Mouse (Mus musculus) midbrain, embryonic 14.5 days (tissue): Measurements from ENCODE around the gene Tspan9. TPM values are rescaled to one million over a fixed set of nuclear protein-coding genes. Genes with fewer than 3 reads are reported as not detected.

ENCODE experiments used
- ATAC-seq: fragments of 200-750 bp; cut with Nextera tagmentation; 2 replicates; pipeline ENCODE4 v1.8.0; 2017; ENCODE audit warnings: moderate number of reproducible peaks, moderate library complexity; ENCODE audit not compliant: low FRiP score, low TSS enrichment
- DNase-seq: peaks from one replicate; pipeline ENCODE4 v3.0.0-alpha.2; 2015
- H3K27ac ChIP-seq: fragments of 300-500 bp; sonication (generic); replicated peaks from 2 replicates; pipeline ENCODE4 v1.5.1; 2014; ENCODE audit warnings: mild to moderate bottlenecking, low read depth, low read length, moderate library complexity
- H3K27me3 ChIP-seq: fragments of 300-500 bp; sonication (generic); 2 replicates; pipeline ENCODE4 v1.6.1; 2014; ENCODE audit warnings: low read length, control low read depth, mixed read lengths; ENCODE audit not compliant: control insufficient read depth, insufficient read depth
- H3K36me3 ChIP-seq: fragments of 300-500 bp; sonication (generic); 2 replicates; pipeline ENCODE4 v1.6.1; 2014; ENCODE audit warnings: low read length, control low read depth; ENCODE audit not compliant: control insufficient read depth, insufficient read depth
- H3K4me1 ChIP-seq: fragments of 300-500 bp; sonication (generic); 2 replicates; pipeline ENCODE4 v1.6.1; 2014; ENCODE audit warnings: mild to moderate bottlenecking, antibody characterized with exemption, low read length, control low read depth; ENCODE audit not compliant: control insufficient read depth, insufficient read depth
- H3K4me2 ChIP-seq: fragments of 300-500 bp; sonication (generic); 2 replicates; pipeline ENCODE4 v1.6.1; 2014; ENCODE audit warnings: mild to moderate bottlenecking, low read length, moderate library complexity
- H3K4me3 ChIP-seq: fragments of 300-500 bp; sonication (generic); replicated peaks from 2 replicates; pipeline ENCODE4 v1.5.1; 2014; ENCODE audit warnings: low read depth, low read length
- H3K9ac ChIP-seq: fragments of 300-500 bp; sonication (generic); replicated peaks from 2 replicates; pipeline ENCODE4 v1.6.1; 2014; ENCODE audit warnings: mild to moderate bottlenecking, low read length, moderate library complexity
- H3K9me3 ChIP-seq: fragments of 300-500 bp; sonication (generic); 2 replicates; pipeline ENCODE4 v1.6.1; 2016; ENCODE audit warnings: low read length, control low read depth, mixed read lengths; ENCODE audit not compliant: control insufficient read depth
- WGBS: fragments of 180-500 bp; shearing (Covaris S2); extraction: QIAGEN DNeasy Blood & Tissue Kit; methylation state at CpG from one replicate; pipeline ENCODE4 v1.1.7; 2014; 5-methylcytosine and 5-hydroxymethylcytosine counted together
- polyA plus RNA-seq: library from polyadenylated mRNA; unstranded; fragments of >200 nt; fragmentation: Nextera tagmentation; extraction: Ambion mirVana; gene quantifications from 2 replicates; pipeline ENCODE4 v1.2.1, GENCODE M21; 2014

The Tspan9 gene
- polyA plus RNA-seq, 1 experiment from 2014 or later, result 31.1 TPM

GRCm38 (mm10) chr6:128127312-128127711 lies 16.1 kb downstream of the Tspan9 start:
- 79% methylated on average over 3 of the region's 3 CpGs for WGBS
- peaks cover 18% of the 10 kb centered on the region for H3K4me1 ChIP-seq
- H3K9me3 ChIP-seq, result no peaks in the 10 kb centered on the region
- H3K4me3 ChIP-seq, result no peak overlapping the region
- no peak overlapping the region for H3K4me2 ChIP-seq
- DNase-seq (no peak), ATAC-seq (no peak)
- H3K27ac ChIP-seq, result no peak overlapping the region
- H3K27me3 ChIP-seq, result no peaks in the 10 kb centered on the region
- no peaks in the 10 kb centered on the region for H3K36me3 ChIP-seq
- no peak overlapping the region for H3K9ac ChIP-seq

DNA sequence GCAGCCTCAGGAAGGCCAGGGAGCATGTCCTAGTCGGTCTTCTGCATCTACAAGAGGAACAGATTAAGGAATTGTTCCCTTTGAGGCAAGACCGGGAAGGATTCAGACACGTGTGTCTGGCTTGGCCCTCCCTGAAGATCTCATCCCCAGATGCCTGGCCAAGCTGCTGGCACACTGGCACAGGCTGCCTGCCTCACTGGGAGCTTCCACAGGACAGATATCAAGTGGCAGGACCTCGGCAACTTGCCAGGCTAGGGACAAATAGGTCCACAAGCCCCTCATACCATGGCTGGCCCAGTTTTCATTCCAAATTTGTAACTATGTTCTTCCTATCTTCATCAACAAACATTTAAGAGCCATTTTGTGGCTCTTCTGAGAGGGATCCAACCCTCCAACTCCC lies 16.5 kb downstream of the Tspan9 start:
- H3K9ac ChIP-seq, result no peak overlapping the region
- H3K9me3 ChIP-seq, result no peaks in the 10 kb centered on the region
- no peak overlapping the region for H3K27ac ChIP-seq
- H3K4me3 ChIP-seq, result no peak overlapping the region
- no peaks in the 10 kb centered on the region for H3K36me3 ChIP-seq
- WGBS, result 51% methylated on average over 4 of the region's 4 CpGs
- no peaks in the 10 kb centered on the region for H3K27me3 ChIP-seq
- DNase-seq (no peak), ATAC-seq (no peak)
- peaks cover 18% of the 10 kb centered on the region for H3K4me1 ChIP-seq
- H3K4me2 ChIP-seq, result no peak overlapping the region

DNA sequence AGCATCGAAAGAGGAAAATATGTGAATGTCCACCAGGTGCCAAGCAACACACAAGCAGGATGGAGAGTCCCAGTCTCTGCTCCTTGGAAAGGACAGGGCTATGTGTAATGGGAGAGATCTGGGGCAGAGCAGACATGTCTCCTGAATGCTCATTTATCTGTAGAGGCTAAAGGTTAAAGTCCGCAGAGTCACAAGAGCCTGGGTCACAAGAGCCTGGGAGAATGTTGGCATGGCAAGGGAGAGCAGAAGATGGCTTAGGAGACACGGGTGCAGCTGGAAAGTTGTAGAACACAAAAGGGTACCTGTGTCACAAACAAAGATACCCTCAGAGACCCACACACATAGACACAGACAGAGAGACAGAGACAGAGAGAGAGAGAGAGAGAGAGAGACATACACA lies 17.9 kb downstream of the Tspan9 start:
- no peaks in the 10 kb centered on the region for H3K36me3 ChIP-seq
- WGBS, result 87% methylated on average over 3 of the region's 3 CpGs
- ATAC-seq, result no peak
- H3K27ac ChIP-seq, result no peak overlapping the region
- peaks cover 11% of the 10 kb centered on the region; the same call in 1 of the 2 replicates for H3K4me1 ChIP-seq
- H3K27me3 ChIP-seq, result no peaks in the 10 kb centered on the region
- H3K4me3 ChIP-seq, result no peak overlapping the region
- DNase-seq, result no peak
- H3K9me3 ChIP-seq, result no peaks in the 10 kb centered on the region
- no peak overlapping the region for H3K4me2 ChIP-seq
- no peak overlapping the region for H3K9ac ChIP-seq

DNA sequence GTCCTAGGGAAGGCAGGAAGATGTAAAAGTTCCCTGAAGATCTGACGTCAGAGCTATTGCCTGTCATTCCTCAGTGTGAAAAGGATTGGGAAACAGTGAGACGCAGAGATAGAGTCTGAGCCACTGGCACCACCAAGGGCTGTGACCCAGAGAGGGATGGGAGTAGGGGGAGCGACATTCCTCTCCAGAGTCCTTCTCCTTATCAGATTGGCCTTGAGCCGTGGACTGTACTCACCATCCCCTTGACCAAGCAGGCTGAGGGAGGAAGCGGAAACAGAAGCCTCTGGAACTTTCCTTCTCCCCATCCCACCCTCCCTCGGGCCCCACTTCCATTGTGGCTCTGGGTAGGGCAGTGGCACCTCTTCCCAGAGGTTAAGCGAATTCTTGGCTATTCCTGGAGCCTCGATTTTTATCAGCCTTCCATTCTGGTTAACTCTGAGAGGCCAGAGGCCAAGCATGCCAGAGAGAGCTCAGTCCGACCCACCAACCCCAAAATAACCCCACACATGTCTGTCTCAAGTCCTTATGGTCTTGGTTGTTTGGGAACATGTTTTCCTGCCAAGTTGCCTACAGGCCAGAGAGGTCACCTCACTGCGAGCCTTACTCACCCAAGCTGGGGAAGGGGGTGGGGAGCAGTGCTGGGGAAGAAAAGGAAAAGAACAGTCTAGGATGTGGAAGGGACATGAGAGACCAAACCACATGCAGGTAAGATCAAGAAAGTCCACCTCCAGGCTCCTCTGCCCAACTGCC lies 19.0 kb downstream of the Tspan9 start:
- Histone ChIP-seq H3K27me3 (no peaks in the 10 kb centered on the region), H3K36me3 (no peaks in the 10 kb centered on the region), H3K4me1 (peaks cover 7% of the 10 kb centered on the region; the same call in 1 of the 2 replicates), H3K9me3 (no peaks in the 10 kb centered on the region), H3K4me2 (no peak overlapping the region), H3K9ac (no peak overlapping the region), H3K27ac (no peak overlapping the region), H3K4me3 (no peak overlapping the region)
- 78% methylated on average over 10 of the region's 10 CpGs for WGBS
- DNase-seq (no peak), ATAC-seq (no peak)

- no peaks in the 10 kb centered on the region for H3K9me3 ChIP-seq
- 75% methylated on average over 5 of the region's 5 CpGs for WGBS
- 0 out of 2 replicates have a peak, but pooled peaks cover 4% of the 10 kb centered on the region for H3K4me1 ChIP-seq
- no peak overlapping the region for H3K4me2 ChIP-seq
- ATAC-seq, result no peak
- H3K9ac ChIP-seq, result no peak overlapping the region
- H3K27ac ChIP-seq, result no peak overlapping the region
- H3K36me3 ChIP-seq, result no peaks in the 10 kb centered on the region
- no peaks in the 10 kb centered on the region for H3K27me3 ChIP-seq
- H3K4me3 ChIP-seq, result no peak overlapping the region
- DNase-seq, result no peak
Observed at GRCm38 (mm10) chr6:128122127-128122526, 21.3 kb downstream of the Tspan9 start.

- H3K9me3 ChIP-seq, result no peaks in the 10 kb centered on the region
- no peaks in the 10 kb centered on the region for H3K27me3 ChIP-seq
- no peak overlapping the region for H3K4me3 ChIP-seq
- H3K4me1 ChIP-seq, result 0 out of 2 replicates have a peak, but pooled peaks cover under 1% of the 10 kb centered on the region
- H3K27ac ChIP-seq, result no peak overlapping the region
- ATAC-seq (no peak), DNase-seq (no peak)
- no peak overlapping the region for H3K4me2 ChIP-seq
- no peak overlapping the region for H3K9ac ChIP-seq
- 93% methylated on average over 5 of the region's 5 CpGs for WGBS
- no peaks in the 10 kb centered on the region for H3K36me3 ChIP-seq
Observed at GRCm38 (mm10) chr6:128121691-128122090, 21.7 kb downstream of the Tspan9 start.

- DNase-seq, result no peak
- no peaks in the 10 kb centered on the region for H3K27me3 ChIP-seq
- no peaks in the 10 kb centered on the region for H3K9me3 ChIP-seq
- no peak for ATAC-seq
- 74% methylated on average over 12 of the region's 12 CpGs for WGBS
- H3K4me1 ChIP-seq, result no peaks in the 10 kb centered on the region
- no peak overlapping the region; the same call in 1 of the 2 replicates for H3K9ac ChIP-seq
- no peak overlapping the region for H3K27ac ChIP-seq
- H3K4me2 ChIP-seq, result no peak overlapping the region
- H3K4me3 ChIP-seq, result no peak overlapping the region
- H3K36me3 ChIP-seq, result no peaks in the 10 kb centered on the region
Observed at GRCm38 (mm10) chr6:128120806-128121205, 22.6 kb downstream of the Tspan9 start.

DNA sequence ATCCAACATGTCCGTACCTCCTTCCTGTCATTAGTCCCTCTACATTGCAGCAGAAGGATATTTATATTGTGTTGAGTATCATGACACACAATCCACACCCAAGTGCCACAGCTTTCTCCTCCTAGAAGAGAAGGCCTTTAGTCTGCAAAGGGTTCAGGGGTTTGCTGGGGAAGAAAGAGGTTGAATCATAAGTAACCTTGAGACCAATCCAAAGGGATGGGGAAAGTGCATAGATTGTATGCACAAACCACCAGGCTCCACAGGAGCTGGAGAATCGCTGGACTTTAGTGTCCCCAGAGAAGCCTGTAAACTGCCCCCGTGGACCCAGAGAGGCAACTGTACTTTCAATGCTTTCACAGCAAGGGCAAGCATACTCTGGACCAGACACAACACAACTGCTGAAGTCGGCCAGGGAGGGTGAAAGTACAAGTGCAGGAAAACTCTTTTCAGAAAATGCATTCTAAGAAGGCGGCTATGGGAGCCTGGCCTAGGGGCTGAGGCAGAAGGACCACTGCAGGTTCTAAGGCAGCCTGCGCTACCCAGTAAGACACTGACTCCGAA lies 24.6 kb downstream of the Tspan9 start:
- H3K4me2 ChIP-seq, result no peak overlapping the region
- WGBS, result 94% methylated on average over 7 of the region's 7 CpGs
- no peak overlapping the region for H3K27ac ChIP-seq
- no peak overlapping the region for H3K4me3 ChIP-seq
- H3K9ac ChIP-seq, result no peak overlapping the region
- no peaks in the 10 kb centered on the region for H3K4me1 ChIP-seq
- DNase-seq (no peak), ATAC-seq (no peak)
- no peaks in the 10 kb centered on the region for H3K36me3 ChIP-seq
- no peaks in the 10 kb centered on the region for H3K9me3 ChIP-seq
- no peaks in the 10 kb centered on the region for H3K27me3 ChIP-seq
